Mouse (Mus musculus) hematopoietic multipotent progenitor cell, adult 10-12 weeks (in vitro differentiated cells): ENCODE measurements around the gene Rtn4r. TPM values are rescaled to one million over a fixed set of nuclear protein-coding genes. Genes with fewer than 3 reads are reported as not detected.

Experiments used
- polyA plus RNA-seq: library from polyadenylated mRNA; stranded (reverse); fragments of >175 nt; gene quantifications from 2 replicates; pipeline ENCODE4 v1.2.3, GENCODE M21; 2012; ENCODE audit warnings: low replicate concordance

Gene Rtn4r
- 0.46 and 0.91 TPM in 2 replicates for polyA plus RNA-seq

DNA sequence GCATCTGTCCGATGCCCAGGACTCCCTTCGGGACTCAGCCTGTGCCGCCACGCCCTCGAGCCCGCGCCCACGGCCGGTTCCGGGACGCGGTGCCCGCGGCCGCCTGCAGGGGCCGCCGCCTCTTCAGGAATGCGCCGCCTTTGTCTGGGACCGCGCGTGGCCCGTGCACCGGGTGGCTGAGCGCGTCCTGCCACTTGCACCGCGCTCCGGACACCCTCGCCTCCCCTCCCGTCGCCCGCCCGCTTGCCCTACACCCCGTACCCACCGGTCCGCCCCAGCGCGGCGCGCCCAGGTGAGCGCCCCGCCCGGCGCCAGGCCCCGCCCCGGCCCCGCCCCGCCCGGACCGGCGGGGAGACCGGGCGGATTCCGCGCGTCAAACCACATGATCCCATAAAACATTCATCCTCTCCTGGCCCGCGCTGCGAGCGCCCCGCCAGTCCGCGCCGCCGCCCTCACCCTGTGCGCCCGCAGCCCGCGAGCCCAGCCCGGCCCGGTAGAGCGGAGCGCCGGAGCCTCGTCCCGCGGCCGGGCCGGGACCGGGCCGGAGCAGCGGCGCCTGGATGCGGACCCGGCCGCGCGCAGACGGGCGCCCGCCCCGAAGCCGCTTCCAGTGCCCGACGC, at the start of gene Rtn4r:
Rtn4r (plus strand) TSS at position 402 of the 621 bp plus-strand sequence.

Other genes with a start within 250 kb of the Rtn4r start
- gene Gm20518, start 236.0 kb upstream of the Rtn4r start, polyA plus RNA-seq = 0.42 and 1.5 TPM in 2 replicates
- gene Tssk1, start 233.4 kb upstream of the Rtn4r start, polyA plus RNA-seq = not detected in 2 replicates
- gene Dgcr2, start 229.1 kb upstream of the Rtn4r start, polyA plus RNA-seq = 23.3 and 26.7 TPM in 2 replicates
- not detected in 2 replicates for gene Tssk2, start 229.0 kb upstream of the Rtn4r start, polyA plus RNA-seq
- 27.5 and 31.1 TPM in 2 replicates for gene Ess2, start 216.3 kb upstream of the Rtn4r start, polyA plus RNA-seq
- gene Gsc2, start 212.6 kb upstream of the Rtn4r start, polyA plus RNA-seq = not detected in 2 replicates
- gene Slc25a1, start 199.4 kb upstream of the Rtn4r start, polyA plus RNA-seq = 69.4 and 186 TPM in 2 replicates
- not detected in 2 replicates for gene Vpreb2, start 147.2 kb upstream of the Rtn4r start, polyA plus RNA-seq
- 8.0 and 23.0 TPM in 2 replicates for gene Dgcr6, start 74.8 kb upstream of the Rtn4r start, polyA plus RNA-seq
- 2.4 and 2.5 TPM in 2 replicates for gene Prodh, start 37.4 kb upstream of the Rtn4r start, polyA plus RNA-seq
- not detected in 2 replicates for gene Ccdc188, start 90.2 kb downstream of the Rtn4r start, polyA plus RNA-seq
- gene Zdhhc8, start 107.5 kb downstream of the Rtn4r start, polyA plus RNA-seq = 120 and 251 TPM in 2 replicates
- 46.5 and 50.7 TPM in 2 replicates for gene Trmt2a, start 121.0 kb downstream of the Rtn4r start, polyA plus RNA-seq
- gene Ranbp1, start 121.1 kb downstream of the Rtn4r start, polyA plus RNA-seq = 278 and 395 TPM in 2 replicates
- gene Gm49776, start 130.7 kb downstream of the Rtn4r start, polyA plus RNA-seq = 0.40 TPM in 1 of 2 replicates, not detected in the other
- 2.6 and 15.8 TPM in 2 replicates for gene Dgcr8, start 161.6 kb downstream of the Rtn4r start, polyA plus RNA-seq
- gene Tango2, start 220.5 kb downstream of the Rtn4r start, polyA plus RNA-seq = 18.3 and 22.8 TPM in 2 replicates
- 5.0 and 7.9 TPM in 2 replicates for gene Arvcf, start 220.5 kb downstream of the Rtn4r start, polyA plus RNA-seq